Mouse (Mus musculus) heart, embryonic 15.5 days (tissue): ENCODE data around the gene Cdk16. TPM values are rescaled to one million over a fixed set of nuclear protein-coding genes. Genes with fewer than 3 reads are reported as not detected.

Experiments used
- polyA plus RNA-seq: library from polyadenylated mRNA; unstranded; fragments of >200 nt; fragmentation: Nextera tagmentation; extraction: Ambion mirVana; gene quantifications from 2 replicates; pipeline ENCODE4 v1.2.1, GENCODE M21; 2015

The Cdk16 gene
- polyA plus RNA-seq, 1 experiment from 2014 or later, result 107 TPM

Other genes starting within 250 kb of the Cdk16 start
- 1.3 and 1.7 TPM in 2 replicates for gene Rgn, start 138.2 kb upstream of the Cdk16 start, polyA plus RNA-seq
- gene Rbm10, start 70.5 kb upstream of the Cdk16 start, polyA plus RNA-seq, result 33.2 and 45.0 TPM in 2 replicates
- gene Ndufb11, start 70.3 kb upstream of the Cdk16 start, polyA plus RNA-seq, result 345 and 459 TPM in 2 replicates
- gene Uba1, start 29.6 kb upstream of the Cdk16 start, polyA plus RNA-seq, result 140 and 167 TPM in 2 replicates
- gene Usp11, start 16.0 kb downstream of the Cdk16 start, polyA plus RNA-seq, result 27.4 and 35.5 TPM in 2 replicates
- 90.0 and 103 TPM in 2 replicates for gene Araf, start 109.9 kb downstream of the Cdk16 start, polyA plus RNA-seq
- gene Timp1, start 182.2 kb downstream of the Cdk16 start, polyA plus RNA-seq, result 25.2 and 25.6 TPM in 2 replicates
- gene Syn1, start 233.1 kb downstream of the Cdk16 start, polyA plus RNA-seq, result 0.25 and 0.77 TPM in 2 replicates
- 3.1 and 5.6 TPM in 2 replicates for gene Cfp, start 243.6 kb downstream of the Cdk16 start, polyA plus RNA-seq